Mouse (Mus musculus) heart, adult 2 months (tissue): ENCODE results near the gene Ces1f.
"Not testable (repeated sequence)": the region's sequence is repeated elsewhere in the genome, so short reads cannot be mapped to it uniquely, and the experiment has no call there.

Source experiments
- CTCF ChIP-seq: fragments of 200-600 bp; IDR thresholded peaks from 2 replicates; pipeline ENCODE4 v1.8.1; 2022; ENCODE audit warnings: antibody characterized with exemption, mild to moderate bottlenecking, moderate library complexity
- EP300 ChIP-seq: fragments of 200-500 bp; IDR thresholded peaks from 2 replicates; pipeline ENCODE4 v1.6.1; 2011; ENCODE audit warnings: low read depth, low read length, control low read depth; ENCODE audit not compliant: insufficient read depth
- POLR2A ChIP-seq: fragments of 200-500 bp; IDR thresholded peaks from 2 replicates; pipeline ENCODE4 v1.6.1; 2011; ENCODE audit warnings: mild to moderate bottlenecking, low read depth, low read length, control low read depth; ENCODE audit not compliant: insufficient read depth

GRCm38 (mm10) chr8:93226471-93226870 lies 53.1 kb downstream of the Ces1f start:
- not testable (repeated sequence) for TF ChIP-seq CTCF, POLR2A, EP300
